Mouse (Mus musculus) liver, embryonic 11.5 days (tissue): ENCODE measurements around the gene Cacfd1. TPM values are rescaled to one million over a fixed set of nuclear protein-coding genes. Genes with fewer than 3 reads are reported as not detected.

ENCODE experiments used
- ATAC-seq: fragments of 200-750 bp; cut with Nextera tagmentation; replicated peaks from 2 replicates; pipeline ENCODE4 v1.8.0; 2017; ENCODE audit warnings: moderate number of reproducible peaks, mild to moderate bottlenecking, moderate TSS enrichment, moderate library complexity; ENCODE audit not compliant: low FRiP score
- DNase-seq: peaks from one replicate; pipeline ENCODE4 v3.0.0-alpha.2; 2017; ENCODE audit warnings: low spot score
- H3K27ac ChIP-seq: fragments of 300-500 bp; sonication (generic); 2 replicates; pipeline ENCODE4 v1.5.1; 2014; ENCODE audit warnings: mild to moderate bottlenecking, low read depth, low read length, control low read depth
- H3K27me3 ChIP-seq: fragments of 300-500 bp; sonication (generic); replicated peaks from 2 replicates; pipeline ENCODE4 v1.6.1; 2014; ENCODE audit warnings: low read length, mixed read lengths; ENCODE audit not compliant: control insufficient read depth, insufficient read depth
- H3K36me3 ChIP-seq: fragments of 300-500 bp; sonication (generic); 2 replicates; pipeline ENCODE4 v1.6.1; 2014; ENCODE audit warnings: mild to moderate bottlenecking, low read length, moderate library complexity, mixed read lengths; ENCODE audit not compliant: control insufficient read depth, insufficient read depth
- H3K4me1 ChIP-seq: fragments of 300-500 bp; sonication (generic); replicated peaks from 2 replicates; pipeline ENCODE4 v1.6.1; 2014; ENCODE audit warnings: low read length, mixed read lengths; ENCODE audit not compliant: control insufficient read depth, insufficient read depth
- H3K4me2 ChIP-seq: fragments of 300-500 bp; sonication (generic); 2 replicates; pipeline ENCODE4 v1.6.1; 2014; ENCODE audit warnings: mild to moderate bottlenecking, control low read depth, moderate library complexity
- H3K4me3 ChIP-seq: fragments of 300-500 bp; sonication (generic); 2 replicates; pipeline ENCODE4 v1.5.1; 2014; ENCODE audit warnings: low read depth, low read length, control low read depth
- H3K9ac ChIP-seq: fragments of 300-500 bp; sonication (generic); 2 replicates; pipeline ENCODE4 v1.6.1; 2014; ENCODE audit warnings: low read depth, low read length, control low read depth
- H3K9me3 ChIP-seq: fragments of 300-500 bp; sonication (generic); 2 replicates; pipeline ENCODE4 v1.6.1; 2016; ENCODE audit warnings: low read length, inconsistent platforms, mixed read lengths; ENCODE audit not compliant: control insufficient read depth
- WGBS: fragments of 180-500 bp; shearing (Covaris S2); extraction: QIAGEN DNeasy Blood & Tissue Kit; methylation state at CpG from one replicate; pipeline ENCODE4 v1.1.7; 2014; 5-methylcytosine and 5-hydroxymethylcytosine counted together
- polyA plus RNA-seq: library from polyadenylated mRNA; unstranded; fragments of >200 nt; fragmentation: Nextera tagmentation; extraction: Ambion mirVana; gene quantifications from 2 replicates; pipeline ENCODE4 v1.2.1, GENCODE M21; 2014

Cacfd1 gene
- polyA plus RNA-seq, 1 experiment from 2014 or later: 32.6 TPM

DNA sequence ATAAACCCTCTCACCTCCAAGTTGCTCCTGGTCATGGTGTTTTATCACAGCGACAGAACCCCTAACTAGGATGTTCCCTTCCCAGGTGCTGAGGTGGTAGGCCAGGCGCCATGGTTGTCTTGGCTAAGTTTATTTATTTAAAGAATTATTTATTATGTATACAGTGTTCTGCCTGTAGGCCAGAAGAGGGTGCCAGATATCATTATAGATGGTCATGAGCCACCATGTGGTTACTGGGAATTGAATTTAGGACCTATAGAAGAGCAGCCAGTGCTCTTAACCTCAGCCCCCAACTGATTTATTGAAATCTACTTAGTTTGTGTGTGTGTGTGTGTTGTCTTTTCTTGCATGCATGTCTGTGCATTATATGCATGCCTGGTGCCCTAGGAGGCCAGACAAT, 22.6 kb downstream of the Cacfd1 start:
- Histone ChIP-seq H3K9me3 (no peaks in the 10 kb centered on the region), H3K4me2 (no peak overlapping the region), H3K4me1 (peaks cover 4% of the 10 kb centered on the region; the same call in 1 of the 2 replicates), H3K27me3 (peaks cover 2% of the 10 kb centered on the region; the same call in 1 of the 2 replicates), H3K9ac (no peak overlapping the region), H3K36me3 (no peaks in the 10 kb centered on the region), H3K4me3 (no peak overlapping the region), H3K27ac (no peak overlapping the region)
- DNase-seq: no peak
- 71% methylated on average over 2 of the region's 2 CpGs for WGBS
- ATAC-seq: no peak

DNA sequence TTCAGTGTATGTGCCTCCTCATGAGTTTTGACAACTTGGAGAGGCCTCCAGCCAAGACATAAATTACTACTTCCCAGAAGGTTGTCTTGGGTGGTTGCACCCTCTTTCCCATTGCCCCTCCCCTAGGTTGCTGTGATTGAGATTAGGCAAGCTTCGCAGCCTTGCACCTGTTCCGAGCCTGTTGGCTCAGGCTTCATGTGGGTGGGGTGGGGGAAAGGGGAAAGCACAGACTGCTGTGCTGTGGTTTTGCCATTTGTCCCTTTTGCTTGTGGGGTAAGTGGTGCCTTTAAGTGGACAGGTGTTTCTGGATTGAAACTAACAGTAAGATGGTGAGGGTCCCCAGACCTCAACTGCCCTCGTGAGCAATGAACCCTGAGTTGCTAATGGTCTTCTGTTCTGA, 26.3 kb downstream of the Cacfd1 start:
- DNase-seq (no peak), ATAC-seq (no peak)
- H3K9ac ChIP-seq: no peak overlapping the region
- WGBS: 71% methylated on average over 3 of the region's 3 CpGs
- H3K4me2 ChIP-seq: no peak overlapping the region
- no peaks in the 10 kb centered on the region; the same call in 1 of the 2 replicates for H3K27me3 ChIP-seq
- no peak overlapping the region for H3K4me3 ChIP-seq
- no peaks in the 10 kb centered on the region for H3K9me3 ChIP-seq
- no peak overlapping the region for H3K27ac ChIP-seq
- no peaks in the 10 kb centered on the region; the same call in 1 of the 2 replicates for H3K4me1 ChIP-seq
- H3K36me3 ChIP-seq: no peaks in the 10 kb centered on the region

DNA sequence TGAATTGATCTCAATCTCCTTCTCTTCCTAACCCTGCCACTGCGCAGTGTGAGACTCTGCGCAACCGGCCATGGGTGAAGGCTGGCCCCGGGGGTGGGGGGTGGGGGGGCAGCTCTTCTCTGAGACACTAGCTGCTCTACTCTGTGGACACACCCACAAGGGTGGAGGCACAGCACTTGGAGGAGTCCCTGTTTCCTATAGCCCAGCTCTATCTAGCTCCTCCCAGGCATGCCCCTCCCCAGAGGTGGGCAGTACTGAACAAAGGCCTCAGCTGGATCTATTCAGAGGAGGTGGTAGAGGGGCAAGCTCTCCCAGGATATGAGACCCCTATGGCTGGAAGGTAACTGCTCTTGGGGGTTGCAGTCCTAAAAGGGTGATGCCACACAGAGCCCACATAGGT, 27.3 kb downstream of the Cacfd1 start:
- Histone ChIP-seq H3K36me3 (no peaks in the 10 kb centered on the region), H3K9ac (no peak overlapping the region), H3K4me1 (no peaks in the 10 kb centered on the region; the same call in 1 of the 2 replicates), H3K9me3 (no peaks in the 10 kb centered on the region), H3K4me2 (no peak overlapping the region), H3K4me3 (no peak overlapping the region), H3K27me3 (no peaks in the 10 kb centered on the region; the same call in 1 of the 2 replicates), H3K27ac (no peak overlapping the region)
- no peak for DNase-seq
- WGBS: 64% methylated on average over 4 of the region's 4 CpGs
- peak; percentile 47; the same call in 1 of the 2 replicates for ATAC-seq

DNA sequence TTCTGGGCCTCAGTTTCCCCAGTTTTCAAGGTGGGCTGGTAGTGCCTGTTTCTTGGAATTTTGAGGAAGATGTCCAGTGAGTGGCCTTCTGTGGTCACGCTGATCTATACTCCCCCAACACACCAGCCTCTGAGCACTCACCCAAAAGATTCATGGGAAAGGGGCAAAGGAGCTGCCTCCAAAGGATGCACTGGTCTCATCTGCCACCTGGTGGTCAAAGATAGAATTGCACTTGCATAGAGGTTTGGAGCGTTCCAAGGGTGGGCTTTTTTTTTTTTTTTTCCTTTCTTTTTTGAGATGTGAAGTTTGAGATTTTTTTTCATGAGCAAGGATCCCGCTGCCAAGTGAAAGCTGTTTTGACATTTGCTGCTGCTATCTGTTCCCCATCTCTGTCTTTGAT, 28.9 kb downstream of the Cacfd1 start:
- DNase-seq (no peak), ATAC-seq (0 out of 2 replicates have a peak, but pooled peaks have one; percentile 22)
- Histone ChIP-seq H3K4me2 (no peak overlapping the region), H3K4me3 (no peak overlapping the region), H3K9ac (no peak overlapping the region), H3K27ac (no peak overlapping the region), H3K27me3 (no peaks in the 10 kb centered on the region; the same call in 1 of the 2 replicates), H3K4me1 (no peaks in the 10 kb centered on the region; the same call in 1 of the 2 replicates), H3K36me3 (no peaks in the 10 kb centered on the region), H3K9me3 (no peaks in the 10 kb centered on the region)
- 0% methylated on average over 3 of the region's 3 CpGs for WGBS

DNA sequence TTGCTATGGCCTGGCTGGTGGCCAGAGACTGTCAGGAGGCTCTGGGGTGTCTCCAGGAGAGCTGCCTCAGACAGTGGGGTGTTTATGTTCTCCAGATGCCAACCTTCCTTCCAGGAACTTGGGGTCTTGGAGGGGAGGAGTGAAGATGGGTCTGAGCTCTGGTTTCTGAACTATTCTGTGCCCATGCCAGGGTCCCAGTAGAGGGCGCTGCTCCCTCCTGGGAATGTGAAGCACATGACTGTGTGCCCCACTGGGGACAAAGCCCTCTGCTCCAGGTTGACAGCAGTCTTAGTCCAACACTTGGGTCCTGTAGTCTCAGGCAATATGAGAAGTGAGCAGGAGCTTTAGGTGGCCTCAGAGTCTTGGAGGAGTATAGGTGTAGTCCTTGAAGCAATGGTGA, 29.6 kb downstream of the Cacfd1 start:
- WGBS: 6% methylated on average over 1 of the region's 1 CpGs
- Histone ChIP-seq H3K36me3 (no peaks in the 10 kb centered on the region), H3K27ac (no peak overlapping the region), H3K27me3 (no peaks in the 10 kb centered on the region; the same call in 1 of the 2 replicates), H3K4me1 (no peaks in the 10 kb centered on the region; the same call in 1 of the 2 replicates), H3K9me3 (no peaks in the 10 kb centered on the region), H3K4me3 (no peak overlapping the region), H3K4me2 (no peak overlapping the region), H3K9ac (no peak overlapping the region)
- DNase-seq: no peak
- ATAC-seq: no peak

DNA sequence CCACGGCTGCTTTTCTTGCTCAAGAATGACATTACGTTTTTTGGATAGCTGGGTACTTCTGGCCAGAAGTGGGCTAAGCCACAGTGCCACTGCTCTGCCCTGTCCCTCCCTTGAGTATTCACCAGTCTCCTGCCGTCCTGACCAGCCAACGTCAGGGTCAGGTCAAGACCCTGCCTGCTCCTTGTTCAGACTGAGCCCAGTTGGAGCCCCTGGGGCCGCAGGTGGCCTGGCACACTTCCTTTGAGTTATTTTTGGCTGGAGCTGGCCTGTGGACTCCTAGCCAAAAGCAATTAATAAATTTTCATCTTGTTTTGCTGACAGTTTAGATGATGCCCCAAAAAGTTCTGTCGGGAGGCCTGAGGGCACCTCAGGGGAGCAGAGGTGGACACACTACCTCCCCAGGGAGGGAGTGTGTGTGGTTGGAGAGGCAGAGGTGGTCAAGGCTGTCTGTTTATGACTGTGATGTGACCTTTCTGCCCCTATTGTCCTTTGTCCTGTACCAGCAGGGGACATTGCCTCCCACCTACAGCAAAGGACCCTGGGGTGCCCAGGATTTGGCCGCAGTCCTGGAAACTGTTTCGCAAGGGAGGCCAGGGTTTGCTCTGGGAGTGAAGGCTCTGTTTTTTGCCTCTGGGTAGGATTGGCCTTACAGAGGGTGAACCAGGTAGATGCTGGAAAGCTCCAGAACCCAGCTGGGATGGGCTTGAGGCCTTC, 32.6 kb downstream of the Cacfd1 start:
- WGBS: 64% methylated on average over 8 of the region's 8 CpGs
- Histone ChIP-seq H3K4me3 (no peak overlapping the region), H3K27me3 (no peaks in the 10 kb centered on the region; the same call in 1 of the 2 replicates), H3K4me1 (no peaks in the 10 kb centered on the region), H3K9ac (no peak overlapping the region), H3K4me2 (no peak overlapping the region), H3K36me3 (no peaks in the 10 kb centered on the region), H3K27ac (no peak overlapping the region), H3K9me3 (no peaks in the 10 kb centered on the region)
- DNase-seq (no peak), ATAC-seq (0 out of 2 replicates have a peak, but pooled peaks have one; percentile 21)

DNA sequence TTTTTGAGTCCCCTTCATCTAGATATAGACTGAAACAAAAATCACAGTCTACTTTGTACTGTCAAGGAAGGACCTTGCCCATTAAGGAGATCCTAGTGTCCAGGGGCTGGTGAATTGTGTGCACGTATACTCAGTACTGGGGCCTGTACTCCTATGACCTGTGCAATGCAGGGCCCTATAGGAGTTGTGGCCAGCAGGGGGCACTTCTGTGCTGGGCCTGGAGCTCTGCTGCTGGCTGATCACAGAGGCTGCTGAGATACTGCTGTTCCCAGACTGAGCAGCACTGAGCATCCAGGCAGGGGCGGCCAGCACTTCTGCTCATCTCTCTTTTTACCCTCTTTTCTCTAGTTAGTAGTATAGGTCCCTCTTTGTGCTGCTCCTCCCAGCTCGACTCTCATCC, 33.7 kb downstream of the Cacfd1 start:
- DNase-seq (no peak), ATAC-seq (peak; percentile 59; the same call in 1 of the 2 replicates)
- Histone ChIP-seq H3K27me3 (no peaks in the 10 kb centered on the region; the same call in 1 of the 2 replicates), H3K4me3 (no peak overlapping the region), H3K9me3 (no peaks in the 10 kb centered on the region), H3K27ac (no peak overlapping the region), H3K9ac (no peak overlapping the region), H3K4me2 (no peak overlapping the region), H3K36me3 (no peaks in the 10 kb centered on the region), H3K4me1 (no peaks in the 10 kb centered on the region)
- WGBS: 18% methylated on average over 3 of the region's 3 CpGs

DNA sequence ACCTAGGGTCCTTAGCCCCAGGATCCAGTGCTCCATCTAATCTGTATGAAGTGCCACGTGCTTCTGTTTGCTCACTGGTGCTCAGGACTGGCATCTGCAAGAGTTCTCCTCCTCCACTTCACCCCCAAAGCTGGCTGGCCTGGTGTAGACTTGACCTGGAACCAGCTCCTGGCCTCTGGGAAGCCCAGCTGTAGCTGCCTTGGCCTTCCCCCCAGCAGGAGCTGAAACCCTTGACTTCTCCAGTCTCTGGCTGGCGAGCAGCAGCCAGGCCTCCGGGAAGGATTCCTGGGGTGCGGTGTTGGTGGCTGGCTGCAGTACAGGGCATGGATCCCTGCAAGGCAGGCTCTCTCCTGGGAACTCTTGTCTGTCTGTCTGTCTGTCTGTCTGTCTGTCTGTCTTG, 34.4 kb downstream of the Cacfd1 start:
- 67% methylated on average over 4 of the region's 4 CpGs for WGBS
- Histone ChIP-seq H3K4me3 (no peak overlapping the region), H3K27me3 (no peaks in the 10 kb centered on the region; the same call in 1 of the 2 replicates), H3K27ac (no peak overlapping the region), H3K4me1 (no peaks in the 10 kb centered on the region), H3K36me3 (no peaks in the 10 kb centered on the region), H3K9me3 (no peaks in the 10 kb centered on the region), H3K4me2 (no peak overlapping the region), H3K9ac (no peak overlapping the region)
- DNase-seq (no peak), ATAC-seq (no peak)

DNA sequence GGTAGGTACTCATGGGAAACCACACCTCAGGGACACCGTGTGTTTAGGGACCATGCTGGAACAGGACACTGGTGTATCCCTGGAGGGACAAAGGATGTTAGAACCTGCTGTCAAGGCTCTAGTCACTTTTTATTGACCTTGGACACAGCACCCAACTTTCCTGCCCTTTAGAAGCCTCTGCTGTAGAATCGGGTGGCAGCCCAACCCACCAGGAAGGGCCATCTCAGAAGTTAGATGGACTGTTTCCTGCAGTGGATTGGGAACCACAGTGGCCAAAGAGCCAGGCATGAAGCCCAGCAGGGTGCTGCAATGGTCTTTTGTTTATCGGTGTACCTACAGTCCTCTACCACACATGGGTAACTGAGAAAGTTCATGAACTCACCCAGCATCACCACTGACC, 34.9 kb downstream of the Cacfd1 start:
- WGBS: 70% methylated on average over 3 of the region's 3 CpGs
- H3K27ac ChIP-seq: no peak overlapping the region
- DNase-seq: no peak
- H3K4me3 ChIP-seq: no peak overlapping the region
- no peak for ATAC-seq
- H3K27me3 ChIP-seq: no peaks in the 10 kb centered on the region; the same call in 1 of the 2 replicates
- no peak overlapping the region for H3K9ac ChIP-seq
- H3K9me3 ChIP-seq: no peaks in the 10 kb centered on the region
- no peaks in the 10 kb centered on the region for H3K36me3 ChIP-seq
- H3K4me2 ChIP-seq: no peak overlapping the region
- H3K4me1 ChIP-seq: no peaks in the 10 kb centered on the region
